Mouse (Mus musculus) heart, postnatal 14 days (tissue): Measurements from ENCODE around the gene Gpr27. TPM values are rescaled to one million over a fixed set of nuclear protein-coding genes. Genes with fewer than 3 reads are reported as not detected.

ENCODE experiments used
- DNase-seq, 2 experiments: peaks; one replicate each; pipeline ENCODE4 v3.0.0; 2021 to 2022
- intact Hi-C: fragments of 180-260 bp; cut with DNase I; formaldehyde crosslinking; loops from one replicate; pipeline ENCODE4 v1.15.1; 2025
- total RNA-seq, 2 experiments: library from RNA; stranded (reverse); gene quantifications; 2 replicates each; pipeline ENCODE4 v1.2.3; 2021

The Gpr27 gene
- total RNA-seq, 2 experiments from 2014 or later: 2.8 to 3.4 TPM

DNA sequence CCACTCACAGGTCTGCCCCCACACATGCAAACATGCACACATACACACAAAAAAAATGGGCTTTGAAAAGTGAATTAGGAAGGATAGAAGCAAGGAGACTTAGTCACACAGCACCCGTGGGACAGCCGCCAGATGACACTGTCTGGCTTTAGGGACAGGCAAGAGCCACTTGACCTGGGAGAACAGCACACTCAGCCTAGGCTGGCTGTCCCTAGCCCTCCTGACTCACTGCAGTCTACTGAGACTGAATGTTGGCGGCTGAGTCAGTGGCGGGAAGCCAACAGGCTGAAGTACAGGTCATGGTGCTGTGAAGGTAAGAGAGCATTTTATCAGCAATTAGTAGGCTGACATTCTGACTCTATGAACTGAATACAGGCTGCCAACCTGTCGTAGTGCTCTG, 42.2 kb downstream of the Gpr27 start:
- intact Hi-C loops: no loop called here
- DNase-seq: peak; percentile 10 to 25

DNA sequence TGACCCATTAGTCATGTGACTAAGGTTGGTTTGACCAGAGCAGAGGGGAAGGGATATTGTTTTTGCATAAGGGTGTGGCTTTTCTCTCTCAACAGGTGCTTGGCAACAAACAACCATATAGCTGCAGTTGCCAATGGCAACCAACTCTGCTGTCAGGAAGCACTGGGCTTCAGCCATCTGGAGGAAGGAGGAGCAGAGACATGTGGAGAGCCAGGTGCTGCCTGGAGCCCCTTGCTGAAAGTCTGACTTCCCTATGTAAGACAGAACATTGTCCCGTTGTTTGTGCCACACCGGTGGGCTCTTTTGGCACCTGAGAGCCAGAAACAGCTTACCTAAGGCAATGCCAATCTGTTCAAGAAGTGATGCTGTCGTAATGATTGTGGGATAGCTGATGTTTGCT, 50.4 kb downstream of the Gpr27 start:
- DNase-seq: no peak
- intact Hi-C loops: no loop called here

Other genes starting within 250 kb of the Gpr27 start
- gene Foxp1, start 170.0 kb upstream of the Gpr27 start, total RNA-seq: 10 to 100 TPM; 38.5 to 53.2 TPM
- gene Eif4e3, start 25.9 kb upstream of the Gpr27 start, total RNA-seq: 10 to 100 TPM; 32.5 to 34.2 TPM
- 1 to 10 TPM; 2.3 to 3.2 TPM for gene Gm20696, start 25.9 kb upstream of the Gpr27 start, total RNA-seq
- not detected for gene Prok2, start 33.7 kb downstream of the Gpr27 start, total RNA-seq